Mouse (Mus musculus) small intestine, adult 2 months (tissue): ENCODE results near the gene Lsm4.

Source experiments
- CTCF ChIP-seq: fragments of 200-500 bp; IDR thresholded peaks from 2 replicates; pipeline ENCODE4 v1.5.1; 2012; ENCODE audit warnings: low read depth, mild to moderate bottlenecking, control low read depth, inconsistent platforms, low read length, moderate library complexity, mixed read lengths; ENCODE audit not compliant: insufficient replicate concordance, insufficient read length; ENCODE audit errors: extremely low read depth
- POLR2A ChIP-seq: fragments of 200-500 bp; IDR thresholded peaks from 2 replicates; pipeline ENCODE4 v1.6.1; 2012; ENCODE audit warnings: low read depth, mild to moderate bottlenecking, control low read depth, inconsistent platforms, low read length, moderate library complexity

DNA sequence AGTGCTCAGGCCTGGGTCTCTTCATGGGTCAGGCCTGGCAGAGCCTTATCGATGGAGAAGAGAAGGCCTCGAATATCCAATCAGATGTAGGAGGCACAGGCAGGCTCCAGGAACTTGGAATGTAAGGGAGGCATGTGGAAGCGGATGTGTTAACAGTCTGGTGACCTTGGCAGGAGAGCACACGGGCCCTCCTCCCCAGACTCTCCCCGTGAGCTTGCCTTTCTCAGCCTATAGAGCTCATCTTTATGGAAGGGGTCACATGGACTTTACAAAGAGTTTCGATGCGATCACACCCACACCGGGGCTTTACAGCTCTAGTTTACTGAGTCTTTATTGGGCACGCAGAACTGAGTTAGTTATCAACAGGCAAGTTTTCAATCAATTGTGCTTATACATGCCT lies 34.3 kb upstream of the Lsm4 start:
- TF ChIP-seq POLR2A (no peak), CTCF (no peak)
